Mouse (Mus musculus) MEL (cell line): ENCODE data around the gene Dkk3.

Experiments
- CTCF ChIP-seq, 3 experiments: IDR thresholded peaks in 2 of 3; conservative IDR thresholded peaks in 1 of 3; 2 replicates each; pipeline ENCODE4 v1.5.1; 2011 to 2012; ENCODE audit warnings: low read length in 3 of 3, low read depth in 2 of 3, mild to moderate bottlenecking in 2 of 3, improper control_type of control experiment in 1 of 3, inconsistent platforms in 1 of 3, mixed read lengths in 1 of 3, moderate library complexity in 1 of 3; ENCODE audit not compliant: control insufficient read depth in 1 of 3, insufficient read depth in 1 of 3, poor library complexity in 1 of 3, severe bottlenecking in 1 of 3
- ELF1 ChIP-seq: IDR thresholded peaks from 2 replicates; pipeline ENCODE4 v1.6.1; 2014; ENCODE audit warnings: low read depth, mild to moderate bottlenecking, inconsistent platforms, low read length, improper control_type of control experiment, moderate library complexity
- EP300 ChIP-seq, 2 experiments: IDR thresholded peaks; 2 replicates each; pipeline ENCODE4 v1.6.1; 2011; ENCODE audit warnings: improper control_type of control experiment in 2 of 2, low read length in 2 of 2, low read depth in 1 of 2, mild to moderate bottlenecking in 1 of 2
- MAX ChIP-seq: IDR thresholded peaks from 2 replicates; pipeline ENCODE4 v1.6.1; 2011; ENCODE audit warnings: low read length, improper control_type of control experiment
- MEF2A ChIP-seq: IDR thresholded peaks from 2 replicates; pipeline ENCODE4 v1.6.1; 2014; ENCODE audit warnings: low read depth, mild to moderate bottlenecking, inconsistent platforms, low read length, improper control_type of control experiment; ENCODE audit not compliant: poor library complexity, insufficient replicate concordance, severe bottlenecking; ENCODE audit errors: extremely low read depth
- MYC ChIP-seq: IDR thresholded peaks from 2 replicates; pipeline ENCODE4 v1.6.1; 2011; ENCODE audit warnings: low read depth, mild to moderate bottlenecking, low read length, improper control_type of control experiment, moderate library complexity
- POLR2A ChIP-seq, 2 experiments: IDR thresholded peaks; 2 replicates each; pipeline ENCODE4 v1.6.1; 2011 to 2012; ENCODE audit warnings: low read length in 2 of 2, mild to moderate bottlenecking in 2 of 2, control low read depth in 1 of 2, improper control_type of control experiment in 1 of 2, low read depth in 1 of 2, moderate library complexity in 1 of 2; ENCODE audit not compliant: control insufficient read depth in 1 of 2, insufficient read depth in 1 of 2, poor library complexity in 1 of 2
- TAL1 ChIP-seq: IDR thresholded peaks from 2 replicates; pipeline ENCODE4 v1.6.1; 2012; ENCODE audit warnings: mild to moderate bottlenecking, inconsistent platforms, low read length, moderate library complexity, mixed read lengths
- TBP ChIP-seq: IDR thresholded peaks from 2 replicates; pipeline ENCODE4 v1.8.0; 2011; ENCODE audit warnings: low read depth, low read length, improper control_type of control experiment
- USF2 ChIP-seq, 2 experiments: IDR thresholded peaks; 2 replicates each; pipeline ENCODE4 v1.6.1; 2011 to 2012; ENCODE audit warnings: improper control_type of control experiment in 2 of 2, low read length in 2 of 2, borderline replicate concordance in 1 of 2, inconsistent platforms in 1 of 2, low read depth in 1 of 2, mild to moderate bottlenecking in 1 of 2; ENCODE audit not compliant: insufficient read depth in 1 of 2
- ZMIZ1 ChIP-seq: IDR thresholded peaks from 2 replicates; pipeline ENCODE4 v1.6.1; 2012; ENCODE audit warnings: low read depth, mild to moderate bottlenecking, inconsistent platforms, low read length, improper control_type of control experiment, moderate library complexity
- ZNF384 ChIP-seq: IDR thresholded peaks from 2 replicates; pipeline ENCODE4 v1.6.1; 2012; ENCODE audit warnings: low read depth, mild to moderate bottlenecking, inconsistent platforms, low read length, improper control_type of control experiment

DNA sequence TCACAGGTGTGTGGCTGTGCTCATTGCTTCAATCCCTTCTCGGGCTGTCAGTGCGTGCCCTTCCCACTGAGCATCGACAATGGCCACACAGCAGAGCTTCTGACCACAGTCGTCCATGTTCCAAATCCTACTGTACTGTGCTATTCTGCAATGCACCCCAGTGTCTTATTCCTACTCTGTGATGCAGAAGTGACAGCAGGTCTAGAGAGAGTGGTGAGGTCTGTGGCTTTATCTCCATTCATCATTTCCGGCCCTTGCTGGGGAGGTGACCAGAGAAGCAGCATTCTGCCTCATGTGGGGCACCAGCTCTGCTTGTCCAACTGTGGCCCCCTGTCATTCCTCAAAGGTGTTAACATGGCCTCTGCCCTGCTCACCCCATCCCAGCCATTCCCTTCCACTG lies 22.3 kb downstream of the Dkk3 start:
- no peak for TF ChIP-seq CTCF (IDR thresholded peaks at IDR 0.05 in 2 of 3, conservative IDR thresholded peaks at IDR 0.05 in 1 of 3; ENCODE audit: control insufficient read depth in 1 of 3, insufficient read depth in 1 of 3, low read depth in 2 of 3, low read length in 3 of 3, poor library complexity in 1 of 3, severe bottlenecking in 1 of 3)
- no peak for TF ChIP-seq ZNF384
- TF ChIP-seq MAX, result no peak
- TF ChIP-seq MYC, result no peak
- TF ChIP-seq TAL1, result no peak
- no peak for TF ChIP-seq POLR2A (IDR thresholded peaks at IDR 0.05; ENCODE audit: control insufficient read depth in 1 of 2, insufficient read depth in 1 of 2, low read depth in 1 of 2, low read length in 2 of 2, poor library complexity in 1 of 2)
- TF ChIP-seq EP300 (IDR thresholded peaks at IDR 0.05; ENCODE audit: low read depth in 1 of 2, low read length in 2 of 2), result no peak
- TF ChIP-seq TBP, result no peak
- no peak for TF ChIP-seq ELF1
- TF ChIP-seq MEF2A, result no peak
- no peak for TF ChIP-seq USF2 (IDR thresholded peaks at IDR 0.05; ENCODE audit: borderline replicate concordance in 1 of 2, insufficient read depth in 1 of 2, low read depth in 1 of 2, low read length in 2 of 2)
- TF ChIP-seq ZMIZ1, result no peak
